Mouse (Mus musculus) forebrain, embryonic 11.5 days (tissue): ENCODE measurements around the gene Olfr1377. TPM values are rescaled to one million over a fixed set of nuclear protein-coding genes. Genes with fewer than 3 reads are reported as not detected.
"Not testable (repeated sequence)": the region's sequence is repeated elsewhere in the genome, so short reads cannot be mapped to it uniquely, and the experiment has no call there.

Experiments used
- ATAC-seq: fragments of 200-750 bp; cut with Nextera tagmentation; replicated peaks from 2 replicates; pipeline ENCODE4 v1.8.0; 2017; ENCODE audit warnings: moderate TSS enrichment; ENCODE audit not compliant: low FRiP score
- DNase-seq: peaks from one replicate; pipeline ENCODE4 v3.0.0-alpha.2; 2017; ENCODE audit warnings: low spot score
- H3K27ac ChIP-seq: fragments of 300-500 bp; sonication (generic); 2 replicates; pipeline ENCODE4 v1.5.1; 2014; ENCODE audit warnings: low read depth, low read length
- H3K27me3 ChIP-seq: fragments of 300-500 bp; sonication (generic); 2 replicates; pipeline ENCODE4 v1.6.1; 2014; ENCODE audit warnings: mild to moderate bottlenecking, low read length, mixed read lengths; ENCODE audit not compliant: control insufficient read depth, insufficient read depth
- H3K36me3 ChIP-seq: fragments of 300-500 bp; sonication (generic); 2 replicates; pipeline ENCODE4 v1.6.1; 2014; ENCODE audit warnings: mild to moderate bottlenecking, low read length, moderate library complexity, mixed read lengths; ENCODE audit not compliant: control insufficient read depth, insufficient read depth
- H3K4me1 ChIP-seq: fragments of 300-500 bp; sonication (generic); replicated peaks from 2 replicates; pipeline ENCODE4 v1.6.1; 2014; ENCODE audit warnings: low read length, mixed read lengths; ENCODE audit not compliant: control insufficient read depth, insufficient read depth
- H3K4me2 ChIP-seq: fragments of 300-500 bp; sonication (generic); 2 replicates; pipeline ENCODE4 v1.6.1; 2014; ENCODE audit warnings: low read depth, mild to moderate bottlenecking, low read length, moderate library complexity, mixed read lengths; ENCODE audit not compliant: severe bottlenecking
- H3K4me3 ChIP-seq: fragments of 300-500 bp; sonication (generic); 2 replicates; pipeline ENCODE4 v1.5.1; 2014; ENCODE audit warnings: low read depth, low read length
- H3K9ac ChIP-seq: fragments of 300-500 bp; sonication (generic); 2 replicates; pipeline ENCODE4 v1.6.1; 2014; ENCODE audit warnings: low read length
- H3K9me3 ChIP-seq: fragments of 300-500 bp; sonication (generic); 2 replicates; pipeline ENCODE4 v1.6.1; 2016; ENCODE audit warnings: low read length, mixed read lengths; ENCODE audit not compliant: control insufficient read depth
- WGBS: fragments of 180-500 bp; shearing (Covaris S2); extraction: QIAGEN DNeasy Blood & Tissue Kit; methylation state at CpG from one replicate; pipeline ENCODE4 v1.1.7; 2014; 5-methylcytosine and 5-hydroxymethylcytosine counted together
- polyA plus RNA-seq: library from polyadenylated mRNA; unstranded; fragments of >200 nt; fragmentation: Nextera tagmentation; extraction: Ambion mirVana; gene quantifications from 2 replicates; pipeline ENCODE4 v1.2.1, GENCODE M21; 2014

Gene Olfr1377
- polyA plus RNA-seq, 1 experiment from 2014 or later: not detected

DNA sequence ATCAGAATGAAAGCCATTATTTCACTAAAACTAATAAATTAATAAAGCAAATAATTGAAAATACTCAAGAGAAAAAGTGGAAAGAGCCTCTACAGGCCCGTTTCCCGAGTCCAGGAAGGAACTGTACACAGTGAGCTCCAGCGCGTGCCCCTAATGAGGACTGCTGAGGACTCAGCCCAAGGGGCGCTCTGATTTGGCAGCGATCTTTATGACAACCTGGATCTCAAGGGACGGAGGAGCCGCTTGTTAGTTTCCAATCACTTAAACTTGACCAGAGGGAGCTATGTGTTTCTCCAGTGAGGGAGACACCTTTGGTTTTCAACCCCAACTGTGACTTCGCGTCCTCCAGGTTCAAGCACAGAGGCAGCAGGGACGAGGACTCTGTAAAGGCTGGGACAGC is 15.5 kb upstream of the Olfr1377 start, which contains the start of gene Olfr1378:
Gene Olfr1378 (plus strand): TSS at position 301 of the 400 bp plus-strand sequence.
- H3K27me3 ChIP-seq: no peaks in the 10 kb centered on the region
- no peaks in the 10 kb centered on the region for H3K9me3 ChIP-seq
- no peak for DNase-seq
- WGBS: 91% methylated on average over 11 of the region's 11 CpGs
- no peaks in the 10 kb centered on the region for H3K4me1 ChIP-seq
- ATAC-seq: no peak
- no peak within 1 kb of the TSS for H3K4me2 ChIP-seq
- no peaks in the 10 kb centered on the region for H3K36me3 ChIP-seq
- no peak within 1 kb of the TSS for H3K9ac ChIP-seq
- H3K4me3 ChIP-seq: no peak within 1 kb of the TSS
- H3K27ac ChIP-seq: no peak within 1 kb of the TSS

DNA sequence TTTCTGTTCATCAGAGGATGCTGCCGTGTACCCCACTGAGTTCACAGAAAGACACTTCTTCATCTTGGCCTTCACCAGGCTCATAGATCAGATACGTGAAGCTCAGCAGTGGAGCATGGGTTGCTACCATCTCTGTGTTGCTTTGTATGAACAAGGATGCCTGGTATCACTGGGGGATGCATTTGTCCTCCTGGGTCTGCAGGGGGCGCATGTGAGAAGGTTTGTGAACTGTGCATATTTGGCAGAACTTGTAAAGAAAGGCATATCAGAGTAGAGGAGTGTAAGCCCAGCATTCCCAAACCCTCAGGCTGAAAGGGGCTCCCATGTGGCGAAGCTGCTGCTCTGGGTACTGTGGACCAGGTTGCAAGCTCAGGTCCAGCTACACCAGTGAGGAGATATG is 4.6 kb upstream of the Olfr1377 start:
- Histone ChIP-seq H3K4me2 (no peak overlapping the region), H3K36me3 (no peaks in the 10 kb centered on the region), H3K27me3 (no peaks in the 10 kb centered on the region), H3K4me1 (no peaks in the 10 kb centered on the region), H3K9me3 (no peaks in the 10 kb centered on the region), H3K27ac (no peak overlapping the region), H3K4me3 (no peak overlapping the region), H3K9ac (no peak overlapping the region)
- no peak for DNase-seq
- 77% methylated on average over 4 of the region's 4 CpGs for WGBS
- no peak for ATAC-seq

DNA sequence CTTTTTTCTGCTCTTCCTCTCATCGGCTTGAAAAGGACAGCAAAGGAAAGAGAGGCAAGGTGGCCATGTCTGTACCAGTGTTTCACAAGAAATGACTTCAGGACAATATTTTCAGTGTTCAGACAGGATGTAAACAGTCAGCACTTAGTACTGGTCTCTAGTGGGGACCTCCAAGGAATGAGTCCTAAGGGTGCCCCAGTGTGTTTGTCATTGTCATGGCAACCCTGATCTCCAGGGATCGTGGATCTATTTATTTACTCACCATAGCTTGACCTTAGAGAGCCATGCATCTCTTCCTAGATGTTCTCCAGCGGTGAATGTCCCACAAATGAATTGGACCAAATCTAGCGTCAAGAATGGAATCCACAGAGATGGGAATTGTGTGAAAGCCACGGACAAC is 21.5 kb downstream of the Olfr1377 start, which contains the start of gene Olfr51:
Gene Olfr51 (plus strand): TSS at position 301 of the 400 bp plus-strand sequence.
- Histone ChIP-seq H3K4me1 (no peaks in the 10 kb centered on the region), H3K27ac (no peak within 1 kb of the TSS), H3K4me3 (no peak within 1 kb of the TSS), H3K36me3 (no peaks in the 10 kb centered on the region), H3K9ac (no peak within 1 kb of the TSS), H3K9me3 (no peaks in the 10 kb centered on the region), H3K27me3 (no peaks in the 10 kb centered on the region), H3K4me2 (no peak within 1 kb of the TSS)
- 78% methylated on average over 5 of the region's 5 CpGs for WGBS
- DNase-seq (no peak), ATAC-seq (no peak)

DNA sequence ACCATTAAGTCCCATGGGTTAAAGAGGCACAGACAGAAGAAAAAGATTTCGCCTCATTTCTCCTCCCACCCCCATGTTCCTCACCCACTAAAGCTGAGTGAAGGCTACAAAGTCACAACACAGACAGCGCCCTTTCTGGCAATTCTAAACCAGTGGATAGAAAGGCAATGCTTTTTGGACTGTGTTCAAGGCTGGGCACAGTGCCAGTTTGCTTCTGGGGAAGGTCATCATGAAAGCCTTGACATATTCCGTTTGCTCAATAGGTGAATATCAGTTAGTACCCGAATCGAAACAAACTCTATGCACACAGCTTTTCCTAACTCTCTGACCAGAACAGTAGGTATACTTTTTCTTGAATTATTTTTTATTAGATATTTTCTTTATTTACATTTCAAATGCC is 30.1 kb downstream of the Olfr1377 start:
- 81% methylated on average over 5 of the region's 5 CpGs for WGBS
- Histone ChIP-seq H3K36me3 (no peaks in the 10 kb centered on the region), H3K4me3 (no peak overlapping the region), H3K27ac (no peak overlapping the region), H3K4me2 (no peak overlapping the region), H3K4me1 (no peaks in the 10 kb centered on the region), H3K9ac (no peak overlapping the region), H3K9me3 (no peaks in the 10 kb centered on the region), H3K27me3 (no peaks in the 10 kb centered on the region)
- ATAC-seq (no peak), DNase-seq (no peak)

DNA sequence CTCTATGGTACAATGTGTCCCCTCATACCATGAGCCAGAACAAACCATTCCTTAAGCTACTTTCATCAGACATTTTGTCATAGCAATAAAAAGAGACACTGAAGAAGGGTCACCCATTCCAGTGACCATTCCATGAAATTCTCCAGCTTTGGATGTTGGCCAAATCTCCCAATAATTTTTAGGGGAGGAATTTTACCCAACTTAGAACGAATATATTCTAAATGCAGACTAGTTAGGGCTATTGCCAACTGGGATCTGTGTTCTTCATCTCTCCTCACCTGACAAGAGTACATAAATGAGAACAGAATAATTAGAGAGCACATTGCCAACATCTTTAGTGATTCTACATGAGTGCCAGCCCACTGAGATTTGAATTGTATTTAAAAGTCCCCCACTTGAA is 32.2 kb downstream of the Olfr1377 start, which contains the start of gene Olfr54:
Gene Olfr54 (plus strand): TSS at position 301 of the 400 bp plus-strand sequence.
- Histone ChIP-seq H3K27ac (no peak within 1 kb of the TSS), H3K27me3 (no peaks in the 10 kb centered on the region), H3K4me2 (no peak within 1 kb of the TSS), H3K9me3 (no peaks in the 10 kb centered on the region), H3K4me1 (no peaks in the 10 kb centered on the region), H3K4me3 (no peak within 1 kb of the TSS), H3K36me3 (no peaks in the 10 kb centered on the region), H3K9ac (no peak within 1 kb of the TSS)
- ATAC-seq (no peak), DNase-seq (no peak)
- WGBS: 70% methylated on average over 1 of the region's 1 CpGs

DNA sequence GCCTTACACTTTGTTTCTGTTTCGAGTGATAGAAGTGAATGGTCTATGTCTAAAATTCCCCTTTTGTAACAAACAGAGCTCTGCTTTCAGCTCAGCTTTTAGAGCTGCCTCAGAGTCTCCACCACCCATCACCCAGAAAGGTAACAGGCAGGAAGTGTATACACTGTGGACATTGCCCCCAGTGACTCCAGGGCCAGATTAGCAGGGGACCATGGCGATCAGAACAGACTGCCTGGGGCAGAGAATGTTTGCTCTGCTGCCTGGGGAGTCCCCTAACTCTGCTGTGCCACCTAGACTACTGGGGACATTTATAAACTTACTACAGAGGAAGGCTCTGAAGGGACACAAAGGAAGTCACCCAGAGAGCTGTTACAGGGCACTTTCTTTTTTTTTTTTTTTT is 34.6 kb downstream of the Olfr1377 start:
- Histone ChIP-seq H3K9ac (no peak overlapping the region), H3K4me1 (no peaks in the 10 kb centered on the region), H3K4me3 (no peak overlapping the region), H3K4me2 (no peak overlapping the region), H3K9me3 (no peaks in the 10 kb centered on the region), H3K27ac (no peak overlapping the region), H3K36me3 (no peaks in the 10 kb centered on the region), H3K27me3 (no peaks in the 10 kb centered on the region)
- WGBS: 65% methylated on average over 2 of the region's 2 CpGs
- DNase-seq (no peak), ATAC-seq (no peak)

DNA sequence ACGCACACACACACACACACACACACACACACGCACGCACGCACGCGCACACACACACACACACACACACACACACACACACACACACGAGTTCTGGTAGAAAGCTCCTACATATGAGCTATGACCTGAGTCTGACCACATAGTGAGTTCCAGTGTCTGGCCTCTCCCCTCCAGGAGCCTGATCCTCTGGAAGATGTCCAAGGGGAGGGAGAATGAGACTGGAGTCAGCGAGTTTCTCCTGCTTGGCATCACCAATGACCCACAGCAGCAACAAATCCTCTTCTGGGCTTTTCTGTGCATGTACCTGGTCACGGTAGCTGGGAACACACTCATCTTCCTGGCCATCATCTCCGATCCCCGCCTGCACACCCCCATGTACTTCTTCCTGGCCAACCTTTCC is 45.0 kb downstream of the Olfr1377 start:
- not testable (repeated sequence) for DNase-seq, H3K4me2 ChIP-seq, H3K4me3 ChIP-seq, H3K27ac ChIP-seq, ATAC-seq, H3K27me3 ChIP-seq, H3K9ac ChIP-seq, H3K4me1 ChIP-seq, H3K9me3 ChIP-seq, H3K36me3 ChIP-seq
- 92% methylated on average over 11 of the region's 11 CpGs for WGBS

DNA sequence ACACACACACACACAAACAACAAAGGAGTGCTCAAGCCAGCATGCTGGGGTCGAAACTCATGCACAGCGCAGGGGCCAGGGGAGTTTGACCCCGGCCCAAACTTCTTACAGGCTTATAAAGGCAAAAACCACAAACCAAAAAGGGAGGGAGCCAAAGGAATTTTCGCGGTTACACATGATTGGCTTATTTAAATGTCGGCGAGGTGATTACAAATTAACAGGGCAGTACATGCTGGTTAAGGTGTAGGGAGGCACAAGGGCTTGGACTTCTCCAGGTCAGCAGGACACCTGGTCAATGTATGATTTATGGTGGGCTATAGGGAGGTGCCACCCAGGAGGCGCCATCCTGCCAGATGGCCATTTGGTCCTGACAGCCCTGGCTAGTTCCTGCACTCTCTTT is 47.6 kb downstream of the Olfr1377 start:
- not testable (repeated sequence) for DNase-seq, H3K4me1 ChIP-seq, H3K4me3 ChIP-seq, ATAC-seq, H3K27ac ChIP-seq, H3K27me3 ChIP-seq, H3K9ac ChIP-seq, H3K9me3 ChIP-seq, H3K36me3 ChIP-seq, H3K4me2 ChIP-seq
- 83% methylated on average over 8 of the region's 8 CpGs for WGBS

DNA sequence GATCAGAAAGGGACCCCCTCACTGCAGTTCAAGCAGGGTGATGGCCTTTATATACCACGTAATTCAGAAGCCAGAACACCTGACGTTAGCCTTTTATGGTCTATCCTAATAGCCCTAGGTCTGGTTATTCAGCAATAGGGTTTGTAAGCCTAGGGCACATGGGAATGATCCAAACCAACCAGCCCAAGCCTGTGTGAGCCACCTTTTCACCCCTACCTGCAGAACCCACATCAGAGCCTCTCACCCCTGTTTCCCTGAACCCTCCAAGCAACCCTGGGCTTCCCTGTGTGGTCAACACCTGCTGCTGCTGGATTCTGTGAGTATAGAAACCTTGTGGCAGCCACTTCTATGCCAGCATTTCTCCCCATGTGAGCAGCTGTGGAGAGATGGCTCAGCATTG is 48.5 kb downstream of the Olfr1377 start:
- Histone ChIP-seq H3K9ac (no peak overlapping the region), H3K4me2 (no peak overlapping the region), H3K27me3 (no peaks in the 10 kb centered on the region), H3K36me3 (no peaks in the 10 kb centered on the region), H3K9me3 (no peaks in the 10 kb centered on the region), H3K4me3 (no peak overlapping the region), H3K27ac (no peak overlapping the region), H3K4me1 (no peaks in the 10 kb centered on the region)
- no peak for DNase-seq
- ATAC-seq: no peak
- 85% methylated on average over 2 of the region's 2 CpGs for WGBS
